Mouse (Mus musculus) regulatory T cell (primary cell): Measurements from ENCODE around the gene Amot.

Experiments
- in situ Hi-C: fragments of 300-600 bp; cut with MboI, MseI; formaldehyde crosslinking; loops from one replicate; pipeline ENCODE4 v1.15.1; 2025; ENCODE audit warnings: high pct_unique_total_duplicates

Amot gene

GRCm38 (mm10) chrX:145482383-145482782 is 22.6 kb downstream of the Amot start:
- in situ Hi-C loops = no loop called here

- in situ Hi-C loops = no loop called here
These were observed 25.0 kb downstream of the Amot start for GRCm38 (mm10) chrX:145479942-145480341.

GRCm38 (mm10) chrX:145477725-145478194 is 27.2 kb downstream of the Amot start:
- in situ Hi-C loops = no loop called here

- in situ Hi-C loops = no loop called here
These were observed 27.8 kb downstream of the Amot start for GRCm38 (mm10) chrX:145477003-145477724.

DNA sequence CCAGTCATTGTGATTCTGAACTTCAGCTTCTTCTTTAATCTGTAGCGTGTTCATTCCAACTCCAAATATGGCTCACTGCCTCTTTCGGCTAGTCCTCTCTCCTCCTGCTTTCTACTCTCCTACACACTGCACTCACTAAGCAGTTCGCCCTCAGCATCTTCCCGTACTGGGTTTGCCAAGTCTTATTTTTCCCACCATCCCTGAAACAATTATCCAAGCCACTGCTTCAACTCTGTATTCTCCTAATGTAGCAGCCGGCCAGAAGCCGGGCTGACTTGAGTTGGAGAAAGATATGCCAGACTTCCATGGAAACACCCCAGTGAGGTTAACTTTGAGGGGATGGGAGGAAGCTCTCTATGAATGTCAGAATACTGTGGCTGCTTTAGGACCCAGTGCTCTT is 36.7 kb downstream of the Amot start:
- in situ Hi-C loops = no loop called here

DNA sequence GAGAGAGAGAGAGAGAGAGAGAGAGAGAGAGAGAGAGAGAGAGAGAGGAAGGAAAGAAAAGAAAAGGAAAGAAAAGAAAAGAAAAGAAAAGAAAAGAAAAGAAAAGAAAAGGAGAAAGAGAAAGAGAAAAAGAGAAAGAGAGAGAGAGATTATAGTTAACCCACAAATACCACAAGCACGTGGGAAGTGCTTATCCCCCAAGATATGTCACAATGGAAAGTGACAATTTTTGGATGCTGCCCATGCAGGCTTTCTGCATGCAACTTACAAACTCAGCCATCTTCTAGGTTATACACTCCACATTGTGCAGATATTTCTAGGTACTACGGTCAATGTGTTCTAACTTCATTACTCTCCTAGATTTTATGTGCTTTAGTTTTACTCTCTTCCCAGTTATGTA is 41.5 kb downstream of the Amot start:
- in situ Hi-C loops = no loop called here

- in situ Hi-C loops = no loop called here
These were observed 43.6 kb downstream of the Amot start for GRCm38 (mm10) chrX:145461339-145461738.

- in situ Hi-C loops = no loop called here
These were observed 48.7 kb downstream of the Amot start for GRCm38 (mm10) chrX:145456251-145456650.

DNA sequence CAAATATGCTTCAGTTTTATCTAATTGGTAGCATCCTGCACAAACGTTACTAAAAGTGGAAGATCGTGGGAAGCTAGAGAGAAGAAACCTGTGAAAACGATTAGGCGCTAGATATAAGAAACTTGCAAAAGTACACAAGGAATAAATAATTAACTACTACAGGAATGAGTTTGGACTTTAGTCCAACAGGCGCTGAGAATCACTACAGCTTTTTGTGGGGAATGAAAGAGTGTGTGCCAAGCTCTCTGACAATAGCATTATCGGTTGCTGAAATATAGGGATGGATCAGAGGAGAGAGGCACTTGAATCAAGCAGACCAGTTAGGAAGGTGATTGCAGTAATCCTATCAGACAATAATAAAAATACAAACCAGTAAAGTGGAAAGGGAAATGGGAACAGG is 49.4 kb downstream of the Amot start:
- in situ Hi-C loops = no loop called here

DNA sequence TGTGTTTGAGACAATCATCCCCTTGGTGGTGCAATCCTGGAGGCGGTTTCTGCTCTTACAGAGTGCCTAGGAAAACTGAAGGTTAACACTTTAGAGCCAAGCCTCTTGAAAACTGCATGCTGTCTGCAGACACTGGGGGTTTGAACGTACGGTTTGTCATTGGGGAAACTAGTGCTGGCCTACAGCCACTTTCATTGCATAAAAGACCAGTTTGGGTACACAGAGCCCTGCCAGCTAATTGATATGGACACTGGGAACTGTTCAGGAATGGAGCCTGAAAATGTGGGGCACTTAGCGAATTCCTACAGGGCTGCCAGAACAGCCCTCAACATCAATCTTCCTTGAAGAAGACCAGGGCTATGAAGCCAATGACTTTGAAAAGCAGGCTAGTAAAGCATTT is 50.2 kb downstream of the Amot start:
- in situ Hi-C loops = no loop called here

GRCm38 (mm10) chrX:145441526-145441925 is 63.5 kb downstream of the Amot start:
- in situ Hi-C loops = loop anchor here (10.0 kb wide), 1 partner anchor 1867 kb away; no protein-coding TSS in a partner anchor

DNA sequence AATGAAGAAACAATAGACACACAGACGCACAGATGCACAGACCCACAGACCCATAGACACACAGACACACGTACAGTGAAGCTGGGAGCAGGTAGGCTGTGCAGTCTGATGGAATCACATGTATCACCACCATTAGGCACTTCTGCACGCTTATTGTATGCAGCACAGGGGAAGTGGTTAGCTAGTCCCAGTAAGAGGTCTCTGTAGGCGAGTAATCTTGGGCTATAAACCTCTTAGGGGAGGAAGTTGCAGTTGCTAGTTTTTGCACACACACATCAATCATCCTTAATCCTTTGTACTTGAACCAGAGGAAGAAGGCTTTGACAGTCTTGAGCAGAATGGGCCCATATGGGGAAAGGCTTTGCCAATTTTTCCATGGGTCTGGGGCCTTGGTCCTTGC is 71.3 kb downstream of the Amot start:
- in situ Hi-C loops = no loop called here

DNA sequence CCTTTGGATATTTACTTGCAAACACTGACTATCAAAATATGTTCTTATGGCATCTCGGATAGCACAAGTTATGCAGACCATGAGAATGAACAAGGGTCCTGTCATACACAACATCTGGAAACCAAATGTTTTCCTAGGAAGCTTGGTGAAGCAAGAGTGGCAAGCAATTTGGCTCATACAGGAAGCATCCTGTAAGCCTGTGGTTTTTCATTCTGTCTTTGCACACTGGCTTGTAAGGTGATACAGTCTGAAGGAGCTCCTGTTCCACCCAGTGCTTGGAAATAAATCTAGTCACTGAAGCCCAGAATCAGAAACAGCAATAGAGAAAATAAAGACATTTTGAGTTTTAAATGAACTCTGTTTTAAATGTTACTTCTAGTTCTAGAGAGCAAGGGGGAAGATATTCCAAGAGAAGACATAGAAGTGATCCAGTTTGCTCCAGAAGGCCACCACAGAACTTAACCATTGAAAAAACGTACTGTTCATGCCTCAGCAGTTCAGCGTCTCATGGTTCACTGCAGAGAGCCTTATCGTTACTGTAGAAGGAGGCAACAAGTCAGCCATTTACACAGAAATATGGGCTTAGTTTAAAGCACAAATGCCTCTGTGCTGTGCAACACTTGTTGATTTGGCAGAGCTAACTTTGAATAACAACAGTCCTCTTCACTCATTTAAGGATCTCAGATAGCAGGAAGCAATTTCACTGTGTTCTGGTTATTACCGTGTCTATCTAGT is 74.0 kb downstream of the Amot start:
- in situ Hi-C loops = no loop called here

DNA sequence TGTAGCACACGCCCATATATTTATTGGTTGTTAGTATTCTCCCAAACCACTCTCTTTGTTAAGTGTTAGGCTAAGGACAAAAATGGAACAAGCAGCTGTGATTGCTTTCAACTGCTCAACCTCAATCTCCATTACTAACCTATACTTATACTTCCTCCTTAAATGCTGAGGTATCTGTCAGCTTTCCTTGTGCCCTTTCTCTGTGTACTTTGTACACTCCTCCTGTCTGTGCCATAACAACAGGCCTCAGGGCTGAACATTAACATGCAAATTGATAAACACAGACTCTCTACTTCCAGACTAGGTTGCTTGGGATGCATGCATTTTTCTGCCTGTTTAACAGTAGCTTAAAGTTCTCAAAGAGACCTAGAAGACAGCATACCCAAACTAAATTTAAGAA is 76.2 kb downstream of the Amot start:
- in situ Hi-C loops = no loop called here

- in situ Hi-C loops = no loop called here
These were observed 81.0 kb downstream of the Amot start for GRCm38 (mm10) chrX:145424026-145424425.

DNA sequence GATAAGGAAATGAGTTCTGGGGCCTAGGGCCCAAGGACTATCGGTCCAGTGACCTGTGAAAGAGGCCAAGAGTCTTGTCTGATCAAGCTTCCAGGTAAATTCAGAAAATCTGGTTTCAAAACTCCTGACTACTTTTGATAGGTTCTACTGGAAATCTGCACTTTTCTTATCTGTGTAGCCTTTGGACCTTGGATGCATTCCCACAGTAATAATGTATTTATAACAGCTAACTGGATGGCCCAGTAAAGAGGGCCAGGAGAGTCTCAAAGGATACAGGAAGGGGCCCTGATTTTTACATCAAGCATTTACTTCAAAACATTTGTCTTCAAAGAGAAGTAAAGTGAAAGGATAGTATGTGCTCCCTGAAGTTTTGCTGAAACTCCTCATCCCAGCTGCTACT is 90.7 kb downstream of the Amot start:
- in situ Hi-C loops = no loop called here

DNA sequence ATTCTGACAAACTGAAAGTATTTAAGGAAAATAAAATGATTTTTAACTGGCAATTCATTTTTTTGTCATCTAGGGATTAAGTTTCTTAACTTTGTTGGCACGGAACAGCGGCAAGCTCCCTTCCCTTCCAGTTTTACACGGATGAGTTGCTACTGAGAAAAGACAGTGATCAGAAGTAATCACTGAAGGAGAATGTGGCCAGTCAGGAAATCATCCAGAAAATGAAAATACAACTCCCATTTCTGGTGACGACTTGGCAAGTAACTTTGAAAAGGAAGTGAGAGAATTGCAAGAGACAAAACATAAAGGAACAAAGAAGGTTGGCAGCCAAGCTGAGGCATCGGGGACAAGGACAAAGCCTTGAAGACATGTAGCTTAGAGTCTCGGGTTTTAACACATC is 93.6 kb downstream of the Amot start:
- in situ Hi-C loops = no loop called here

DNA sequence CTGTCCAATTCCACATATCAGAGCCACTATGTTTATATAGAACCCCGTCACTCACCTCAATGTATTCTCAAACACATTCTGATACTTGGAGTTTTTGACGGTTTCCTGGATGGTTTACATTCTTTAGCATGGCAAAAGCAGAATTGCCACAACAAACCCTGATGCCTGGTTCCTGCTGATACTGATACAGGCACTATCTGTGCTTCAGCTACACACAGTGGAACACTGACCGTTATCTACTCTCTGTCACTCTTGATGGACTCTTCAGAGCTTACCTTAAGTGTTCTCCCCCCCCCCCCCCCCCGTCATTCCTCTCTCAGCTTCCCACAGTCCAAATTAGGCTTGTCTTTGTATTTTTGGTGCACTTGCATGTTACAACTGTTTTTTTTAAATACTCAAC is 98.9 kb downstream of the Amot start:
- in situ Hi-C loops = no loop called here

DNA sequence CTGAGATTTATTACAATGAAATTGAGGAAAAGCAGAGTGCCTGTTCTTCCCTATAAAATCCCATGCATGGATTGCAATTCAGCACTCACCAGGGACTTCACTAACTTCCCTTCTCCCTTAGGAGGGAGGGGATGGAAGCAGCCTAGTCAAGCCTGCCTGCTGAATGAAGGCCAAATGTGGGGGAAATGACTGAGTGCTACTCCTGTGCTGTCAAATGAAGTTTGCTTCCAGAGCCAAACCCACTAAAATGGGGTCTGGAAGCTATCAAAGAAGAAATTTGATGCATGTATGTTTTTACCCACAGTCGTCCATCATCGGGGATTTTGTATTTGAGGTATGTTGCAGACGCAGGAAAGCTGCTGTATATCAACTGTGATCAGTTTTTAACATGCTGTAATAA is 103.1 kb downstream of the Amot start:
- in situ Hi-C loops = no loop called here

- in situ Hi-C loops = no loop called here
These were observed 105.7 kb downstream of the Amot start for GRCm38 (mm10) chrX:145399236-145399635.
